Mouse (Mus musculus): Measurements from ENCODE around the gene Slc38a10.

Gene Slc38a10

GRCm38 (mm10) chr11:120107026-120107425 is 44.1 kb downstream of the Slc38a10 start:
- DNase-seq (ENCODE audit: extremely low read depth, low read depth): no peak

- DNase-seq (ENCODE audit: extremely low read depth, low read depth): no peak
Observed at GRCm38 (mm10) chr11:120103431-120103997, 47.6 kb downstream of the Slc38a10 start.

GRCm38 (mm10) chr11:120101036-120101435 is 50.1 kb downstream of the Slc38a10 start:
- peak; percentile 59 for DNase-seq (ENCODE audit: extremely low read depth, low read depth)

GRCm38 (mm10) chr11:120098588-120099511 is 52.3 kb downstream of the Slc38a10 start, which contains the start of the genes Tepsin and Ndufaf8:
Gene Tepsin, minus strand, starts transcription at chr11:120098731.
Gene Ndufaf8, plus strand, starts transcription at chr11:120098928.
- peak; percentile 93 for DNase-seq (ENCODE audit: extremely low read depth, low read depth)

- DNase-seq (ENCODE audit: extremely low read depth, low read depth): no peak
Observed at GRCm38 (mm10) chr11:120092817-120093591, 58.1 kb downstream of the Slc38a10 start.

GRCm38 (mm10) chr11:120090661-120091060 is 60.5 kb downstream of the Slc38a10 start:
- no peak for DNase-seq (ENCODE audit: extremely low read depth, low read depth)

GRCm38 (mm10) chr11:120086702-120087152 is 64.4 kb downstream of the Slc38a10 start, which contains the start of gene Cep131:
Gene Cep131, minus strand, starts transcription at chr11:120086827.
- DNase-seq (ENCODE audit: extremely low read depth, low read depth): peak; percentile 89

- no peak for DNase-seq (ENCODE audit: extremely low read depth, low read depth)
Observed at GRCm38 (mm10) chr11:120085891-120086627, 65.1 kb downstream of the Slc38a10 start.

GRCm38 (mm10) chr11:120080282-120080681 is 70.9 kb downstream of the Slc38a10 start:
- no peak for DNase-seq (ENCODE audit: extremely low read depth, low read depth)

- no peak for DNase-seq (ENCODE audit: extremely low read depth, low read depth)
Observed at GRCm38 (mm10) chr11:120076191-120076590, 75.0 kb downstream of the Slc38a10 start.

- no peak for DNase-seq (ENCODE audit: extremely low read depth, low read depth)
Observed at GRCm38 (mm10) chr11:120072986-120073647, 78.0 kb downstream of the Slc38a10 start.

- DNase-seq (ENCODE audit: extremely low read depth, low read depth): no peak
Observed at GRCm38 (mm10) chr11:120071731-120072320, 79.3 kb downstream of the Slc38a10 start.

GRCm38 (mm10) chr11:120071065-120071464 is 80.1 kb downstream of the Slc38a10 start:
- DNase-seq (ENCODE audit: extremely low read depth, low read depth): no peak

- no peak for DNase-seq (ENCODE audit: extremely low read depth, low read depth)
Observed at GRCm38 (mm10) chr11:120070286-120070930, 80.7 kb downstream of the Slc38a10 start.

- no peak for DNase-seq (ENCODE audit: extremely low read depth, low read depth)
Observed at GRCm38 (mm10) chr11:120069261-120069660, 81.9 kb downstream of the Slc38a10 start.

- DNase-seq (ENCODE audit: extremely low read depth, low read depth): no peak
Observed at GRCm38 (mm10) chr11:120067834-120068233, 83.3 kb downstream of the Slc38a10 start.

- no peak for DNase-seq (ENCODE audit: extremely low read depth, low read depth)
Observed at GRCm38 (mm10) chr11:120065291-120065690, 85.9 kb downstream of the Slc38a10 start.

- DNase-seq (ENCODE audit: extremely low read depth, low read depth): no peak
Observed at GRCm38 (mm10) chr11:120064668-120065040, 86.5 kb downstream of the Slc38a10 start.

GRCm38 (mm10) chr11:120064006-120064667 is 87.0 kb downstream of the Slc38a10 start:
- no peak for DNase-seq (ENCODE audit: extremely low read depth, low read depth)

All from MEL-GATA-1-ER (cell line).